Mouse (Mus musculus): Measurements from ENCODE around the gene Fam155a. TPM values are rescaled to one million over a fixed set of nuclear protein-coding genes. Genes with fewer than 3 reads are reported as not detected.

The Fam155a gene
- polyA plus RNA-seq, 1 experiment from 2014 or later, result 28.8 TPM

- Histone ChIP-seq H3K27ac (replicated peaks) (no peak overlapping the region), H3K27me3 (replicated peaks) (no peaks in the 10 kb centered on the region), H3K9me3 (replicated peaks) (no peaks in the 10 kb centered on the region), H3K36me3 (no peaks in the 10 kb centered on the region), H3K4me2 (no peak overlapping the region), H3K4me3 (replicated peaks) (no peak overlapping the region), H3K9ac (replicated peaks) (no peak overlapping the region), H3K4me1 (peaks cover 7% of the 10 kb centered on the region; the same call in 1 of the 2 replicates)
- 72% methylated on average over 17 of the region's 17 CpGs for WGBS
- ATAC-seq (ENCODE audit: low FRiP score), result no peak
These were observed 522.7 kb downstream of the Fam155a start for GRCm38 (mm10) chr8:9248109-9248821.

- no peak for ATAC-seq (ENCODE audit: low FRiP score)
- Histone ChIP-seq H3K9ac (replicated peaks) (no peak overlapping the region), H3K36me3 (no peaks in the 10 kb centered on the region), H3K27ac (replicated peaks) (no peak overlapping the region), H3K9me3 (replicated peaks) (no peaks in the 10 kb centered on the region), H3K4me2 (no peak overlapping the region), H3K4me3 (replicated peaks) (no peak overlapping the region), H3K4me1 (peaks cover 13% of the 10 kb centered on the region), H3K27me3 (replicated peaks) (no peaks in the 10 kb centered on the region)
- WGBS, result 69% methylated on average over 5 of the region's 5 CpGs
These were observed 525.0 kb downstream of the Fam155a start for GRCm38 (mm10) chr8:9245994-9246393.

DNA sequence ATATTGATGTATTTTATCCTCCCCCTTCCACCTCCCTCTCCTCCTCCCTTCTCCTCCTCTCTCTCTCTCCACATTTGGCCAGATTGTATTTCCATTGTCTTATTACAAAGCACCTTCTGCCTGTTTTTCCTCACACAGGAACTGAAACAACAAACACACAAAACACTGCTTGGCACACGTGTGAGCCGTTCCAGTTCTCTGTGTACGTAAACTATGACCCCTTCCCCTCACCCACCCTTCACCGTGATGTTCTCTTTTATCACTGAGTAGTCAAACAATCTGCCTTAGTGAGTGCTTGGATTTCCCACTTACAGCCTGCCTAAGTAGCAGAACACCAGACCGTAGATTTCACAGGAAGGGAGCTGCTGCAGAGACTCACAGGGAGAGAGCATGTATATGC, 530.0 kb downstream of the Fam155a start:
- Histone ChIP-seq H3K27me3 (replicated peaks) (no peaks in the 10 kb centered on the region), H3K4me3 (replicated peaks) (no peak overlapping the region), H3K9ac (replicated peaks) (no peak overlapping the region), H3K36me3 (no peaks in the 10 kb centered on the region), H3K9me3 (replicated peaks) (no peaks in the 10 kb centered on the region), H3K4me2 (no peak overlapping the region), H3K4me1 (peaks cover 30% of the 10 kb centered on the region), H3K27ac (replicated peaks) (no peak overlapping the region)
- WGBS, result 15% methylated on average over 5 of the region's 5 CpGs
- no peak for ATAC-seq (ENCODE audit: low FRiP score)

DNA sequence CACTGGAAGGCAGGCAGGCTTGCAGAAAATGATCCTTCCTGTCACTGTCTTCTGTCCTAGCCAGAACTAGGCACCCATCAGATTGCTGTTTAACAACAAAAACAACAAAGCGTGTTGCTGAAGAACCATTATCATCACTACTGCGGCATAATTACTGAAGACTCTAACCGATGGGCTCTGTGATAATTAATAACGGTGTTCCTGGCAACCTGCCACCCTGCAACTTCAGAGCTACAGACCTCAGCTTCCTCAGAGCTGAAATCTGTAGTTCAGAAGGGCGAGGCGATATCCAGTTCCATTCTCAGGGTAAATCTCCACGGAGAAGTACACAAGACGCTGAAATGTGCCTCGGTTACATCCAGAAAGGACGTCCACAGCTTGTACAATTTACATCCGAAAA, 531.2 kb downstream of the Fam155a start:
- ATAC-seq (ENCODE audit: low FRiP score), result no peak
- no peak overlapping the region for H3K9ac ChIP-seq (replicated peaks)
- no peak overlapping the region for H3K4me2 ChIP-seq
- no peaks in the 10 kb centered on the region for H3K27me3 ChIP-seq (replicated peaks)
- H3K27ac ChIP-seq (replicated peaks), result no peak overlapping the region
- no peaks in the 10 kb centered on the region for H3K36me3 ChIP-seq
- no peaks in the 10 kb centered on the region for H3K9me3 ChIP-seq (replicated peaks)
- peaks cover 42% of the 10 kb centered on the region for H3K4me1 ChIP-seq
- H3K4me3 ChIP-seq (replicated peaks), result no peak overlapping the region
- WGBS, result 47% methylated on average over 11 of the region's 11 CpGs

DNA sequence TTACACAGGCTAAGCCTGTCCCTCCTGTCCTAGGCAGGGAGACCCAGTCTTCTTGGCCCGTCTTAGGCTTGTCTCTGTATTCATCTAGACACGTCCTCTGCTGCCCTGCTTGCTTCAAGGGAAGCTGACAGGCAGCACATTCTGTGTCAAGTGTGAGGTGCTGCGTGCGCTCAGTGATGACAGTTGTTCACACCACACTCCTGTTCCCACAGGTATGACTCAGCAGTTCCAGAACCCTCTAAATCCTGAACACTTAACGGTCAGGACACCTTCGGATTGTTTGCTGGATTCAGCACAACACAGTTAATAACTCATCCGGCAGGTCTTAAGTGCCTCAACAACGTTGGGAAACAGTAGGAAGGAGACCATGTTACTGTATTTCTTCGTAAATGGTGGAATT, 532.0 kb downstream of the Fam155a start:
- 75% methylated on average over 9 of the region's 9 CpGs for WGBS
- Histone ChIP-seq H3K4me1 (peaks cover 40% of the 10 kb centered on the region), H3K4me3 (replicated peaks) (no peak overlapping the region), H3K9ac (replicated peaks) (no peak overlapping the region), H3K36me3 (no peaks in the 10 kb centered on the region), H3K27ac (replicated peaks) (no peak overlapping the region), H3K27me3 (replicated peaks) (no peaks in the 10 kb centered on the region), H3K4me2 (no peak overlapping the region), H3K9me3 (replicated peaks) (no peaks in the 10 kb centered on the region)
- no peak for ATAC-seq (ENCODE audit: low FRiP score)

DNA sequence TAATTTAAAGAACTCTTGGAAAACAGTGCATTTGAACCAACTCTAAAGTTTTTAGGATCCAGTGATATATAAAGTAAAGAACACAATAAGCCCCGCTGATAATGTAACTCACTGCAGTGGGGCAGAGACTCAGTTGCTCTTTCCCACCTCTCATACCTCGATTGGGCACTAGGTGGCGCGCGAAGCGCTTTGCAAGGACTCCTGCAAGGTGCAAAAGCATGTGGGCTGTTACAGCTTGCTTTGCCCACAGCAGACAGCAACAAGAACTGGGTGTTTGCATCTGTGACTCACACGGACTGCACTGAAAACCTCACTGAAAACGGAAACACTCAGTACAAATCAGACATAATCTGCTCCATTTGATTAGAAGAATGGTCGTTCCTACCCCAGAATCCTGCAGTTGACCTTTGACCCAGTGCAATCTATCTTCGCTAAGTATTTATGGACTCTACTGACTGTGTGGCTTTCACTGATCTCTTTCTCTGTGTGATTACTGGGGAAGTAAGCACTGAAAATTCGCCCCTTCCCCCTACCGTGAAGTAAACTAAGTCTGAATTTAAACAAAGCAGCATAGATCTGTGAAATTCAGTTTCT, 537.5 kb downstream of the Fam155a start:
- Histone ChIP-seq H3K9ac (replicated peaks) (no peak overlapping the region), H3K27ac (replicated peaks) (no peak overlapping the region)

GRCm38 (mm10) chr8:9227779-9228464, 543.0 kb downstream of the Fam155a start:
- no peaks in the 10 kb centered on the region for H3K9me3 ChIP-seq (replicated peaks)
- H3K27me3 ChIP-seq (replicated peaks), result no peaks in the 10 kb centered on the region
- no peak overlapping the region for H3K9ac ChIP-seq (replicated peaks)
- 25% methylated on average over 19 of the region's 19 CpGs for WGBS
- peak overlapping the region; percentile 72 for H3K27ac ChIP-seq (replicated peaks)
- H3K4me2 ChIP-seq, result peak overlapping the region; percentile 9; the same call in 1 of the 2 replicates
- H3K4me1 ChIP-seq, result peaks cover 10% of the 10 kb centered on the region
- no peaks in the 10 kb centered on the region for H3K36me3 ChIP-seq
- ATAC-seq (ENCODE audit: low FRiP score), result peak; percentile 80
- H3K4me3 ChIP-seq (replicated peaks), result no peak overlapping the region

More for the DNA sequence above, 537.5 kb downstream of the Fam155a start:
- 2% methylated on average over 12 of the region's 12 CpGs for WGBS
- Histone ChIP-seq H3K27me3 (replicated peaks) (no peaks in the 10 kb centered on the region), H3K4me2 (peak overlapping the region; percentile 48), H3K4me3 (replicated peaks) (0 out of 2 replicates have a peak overlapping the region, but pooled peaks have one; percentile 12), H3K36me3 (no peaks in the 10 kb centered on the region), H3K4me1 (peaks cover 25% of the 10 kb centered on the region), H3K9me3 (replicated peaks) (no peaks in the 10 kb centered on the region)
- peak; percentile 86 for ATAC-seq (ENCODE audit: low FRiP score)

DNA sequence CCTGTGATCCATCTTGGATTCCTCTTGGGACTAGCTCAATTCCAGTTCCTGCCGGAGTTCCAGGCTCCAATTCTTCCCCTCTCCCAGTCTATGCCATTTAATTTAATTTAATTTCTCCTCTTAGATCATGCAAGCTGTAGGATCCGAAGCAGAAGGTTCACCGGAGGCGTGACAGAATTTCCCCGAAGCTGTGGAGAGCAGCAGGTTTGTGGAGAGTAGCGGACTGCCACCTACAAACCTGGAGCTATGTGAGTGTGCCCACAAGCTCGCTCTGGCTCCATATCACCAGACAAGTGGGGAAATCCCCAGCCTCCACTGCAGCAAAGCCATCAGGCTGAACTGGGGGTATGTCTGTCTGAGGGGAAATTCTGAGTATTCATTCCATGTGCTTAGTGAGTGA, 544.2 kb downstream of the Fam155a start:
- Histone ChIP-seq H3K27ac (replicated peaks) (no peak overlapping the region), H3K4me2 (no peak overlapping the region), H3K9ac (replicated peaks) (no peak overlapping the region), H3K27me3 (replicated peaks) (no peaks in the 10 kb centered on the region), H3K4me1 (peaks cover 5% of the 10 kb centered on the region), H3K4me3 (replicated peaks) (no peak overlapping the region), H3K9me3 (replicated peaks) (no peaks in the 10 kb centered on the region), H3K36me3 (no peaks in the 10 kb centered on the region)
- 87% methylated on average over 7 of the region's 7 CpGs for WGBS
- no peak for ATAC-seq (ENCODE audit: low FRiP score)

- Histone ChIP-seq H3K36me3 (no peaks in the 10 kb centered on the region; the same call in 1 of the 2 replicates), H3K4me1 (peaks cover 4% of the 10 kb centered on the region; the same call in 1 of the 2 replicates), H3K27ac (replicated peaks) (no peak overlapping the region), H3K27me3 (replicated peaks) (no peaks in the 10 kb centered on the region), H3K4me3 (replicated peaks) (no peak overlapping the region), H3K4me2 (no peak overlapping the region), H3K9ac (replicated peaks) (no peak overlapping the region), H3K9me3 (replicated peaks) (no peaks in the 10 kb centered on the region)
- WGBS, result 63% methylated on average over 4 of the region's 4 CpGs
- no peak for ATAC-seq (ENCODE audit: low FRiP score)
These were observed 559.2 kb downstream of the Fam155a start for GRCm38 (mm10) chr8:9211751-9212150.

GRCm38 (mm10) chr8:9207505-9208051, 563.4 kb downstream of the Fam155a start:
- no peaks in the 10 kb centered on the region for H3K9me3 ChIP-seq (replicated peaks)
- ATAC-seq (ENCODE audit: low FRiP score), result no peak
- no peak overlapping the region for H3K9ac ChIP-seq (replicated peaks)
- 95% methylated on average over 31 of the region's 31 CpGs for WGBS
- no peaks in the 10 kb centered on the region; the same call in 1 of the 2 replicates for H3K36me3 ChIP-seq
- H3K4me2 ChIP-seq, result no peak overlapping the region
- H3K27me3 ChIP-seq (replicated peaks), result no peaks in the 10 kb centered on the region
- H3K4me1 ChIP-seq, result no peaks in the 10 kb centered on the region
- no peak overlapping the region for H3K27ac ChIP-seq (replicated peaks)
- H3K4me3 ChIP-seq (replicated peaks), result no peak overlapping the region

DNA sequence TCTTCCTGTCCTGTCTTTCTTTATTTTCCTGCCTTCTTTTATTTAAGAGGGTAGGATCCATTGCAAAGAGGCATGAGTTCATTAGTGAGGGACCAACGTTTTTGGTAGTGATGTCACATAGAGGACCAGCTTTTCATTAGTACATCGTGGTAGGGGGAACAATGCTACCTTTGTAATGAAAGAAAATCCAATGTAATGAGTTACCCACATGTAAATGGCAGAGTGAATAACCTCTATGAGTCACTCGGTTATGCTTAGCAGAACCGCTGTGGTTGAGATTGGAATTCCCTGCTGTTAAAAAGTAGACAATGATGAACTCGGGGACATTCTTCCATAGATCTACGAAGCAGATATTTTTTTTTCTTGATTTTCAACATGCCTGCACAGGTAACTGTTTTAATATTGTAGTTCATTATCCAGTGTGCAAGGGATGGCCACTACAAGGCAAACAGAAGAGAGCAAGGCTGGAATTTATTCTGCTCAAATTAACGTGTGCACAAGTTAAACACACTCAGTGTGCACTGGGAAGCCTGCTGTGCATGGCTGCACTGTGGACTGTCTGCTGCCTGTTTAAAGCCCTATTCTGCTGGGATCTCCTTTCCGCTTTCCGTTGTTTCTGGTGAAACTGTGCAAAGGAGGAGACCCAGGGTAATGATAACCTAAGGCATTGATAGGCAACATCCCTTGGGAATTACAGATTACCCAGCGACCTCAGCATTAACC, 566.5 kb downstream of the Fam155a start:
- H3K4me1 ChIP-seq, result no peaks in the 10 kb centered on the region
- no peak overlapping the region for H3K27ac ChIP-seq (replicated peaks)
- H3K4me3 ChIP-seq (replicated peaks), result no peak overlapping the region
- no peaks in the 10 kb centered on the region for H3K9me3 ChIP-seq (replicated peaks)
- no peak overlapping the region for H3K4me2 ChIP-seq
- no peaks in the 10 kb centered on the region for H3K27me3 ChIP-seq (replicated peaks)
- no peak for ATAC-seq (ENCODE audit: low FRiP score)
- 55% methylated on average over 10 of the region's 10 CpGs for WGBS
- H3K36me3 ChIP-seq, result no peaks in the 10 kb centered on the region; the same call in 1 of the 2 replicates
- no peak overlapping the region for H3K9ac ChIP-seq (replicated peaks)

Data from neural tube, embryonic 15.5 days (tissue).